Mouse (Mus musculus) gastrocnemius, adult 2 months (tissue): ENCODE measurements around the gene 2210017I01Rik. TPM values are rescaled to one million over a fixed set of nuclear protein-coding genes. Genes with fewer than 3 reads are reported as not detected.

ENCODE experiments used
- DNase-seq: peaks from one replicate; pipeline ENCODE4 v3.0.0; 2022
- H3K27ac ChIP-seq: fragments of 200-600 bp; 2 replicates; pipeline ENCODE4 v1.8.1; 2022; ENCODE audit warnings: mild to moderate bottlenecking
- H3K4me3 ChIP-seq: fragments of 200-600 bp; 2 replicates; pipeline ENCODE4 v1.8.1; 2022; ENCODE audit warnings: mild to moderate bottlenecking, moderate library complexity
- CTCF ChIP-seq: fragments of 200-600 bp; IDR thresholded peaks from 2 replicates; pipeline ENCODE4 v1.8.1; 2022; ENCODE audit warnings: antibody characterized with exemption, mild to moderate bottlenecking, moderate library complexity
- intact Hi-C: fragments of 180-260 bp; cut with DNase I; formaldehyde crosslinking; loops from one replicate; pipeline ENCODE4 v1.15.1; 2025
- long read RNA-seq, 2 experiments: library from polyadenylated mRNA; stranded (forward); transcript quantifications; one replicate each; pipeline ENCODE4 v2.0.0; 2021
- total RNA-seq, 2 experiments: library from RNA; stranded (reverse); gene quantifications; 2 replicates each; pipeline ENCODE4 v1.2.3; 2021

Gene 2210017I01Rik
- total RNA-seq = not detected
- long read RNA-seq, experiment 1 = 0 reads
- long read RNA-seq, experiment 2 = 0 reads

DNA sequence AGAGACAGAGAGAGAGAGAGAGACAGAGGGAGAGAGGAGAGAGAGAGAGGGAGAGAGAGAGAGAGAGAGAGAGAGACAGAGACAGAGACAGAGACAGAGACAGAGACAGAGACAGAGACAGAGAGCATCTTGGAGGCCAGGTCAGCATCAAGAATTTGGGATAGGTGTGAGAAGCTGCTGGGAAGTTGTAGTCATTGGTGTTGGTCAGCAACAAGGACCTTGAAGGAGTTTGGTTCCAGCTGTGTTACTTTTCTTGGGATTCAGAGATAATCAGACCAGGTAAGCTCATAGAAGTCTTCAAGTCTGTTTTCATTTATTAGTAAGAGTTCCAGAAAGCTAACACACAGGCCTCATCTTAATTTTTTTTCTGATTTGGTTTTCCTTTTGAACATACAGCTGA lies at the start of gene 2210017I01Rik:
Gene 2210017I01Rik, minus strand, starts transcription at position 101 of the 400 bp plus-strand sequence.
- intact Hi-C loops = no loop called here
- H3K27ac ChIP-seq = no peak within 1 kb of the TSS
- no peak for DNase-seq
- no peak for TF ChIP-seq CTCF
- no peak within 1 kb of the TSS for H3K4me3 ChIP-seq

DNA sequence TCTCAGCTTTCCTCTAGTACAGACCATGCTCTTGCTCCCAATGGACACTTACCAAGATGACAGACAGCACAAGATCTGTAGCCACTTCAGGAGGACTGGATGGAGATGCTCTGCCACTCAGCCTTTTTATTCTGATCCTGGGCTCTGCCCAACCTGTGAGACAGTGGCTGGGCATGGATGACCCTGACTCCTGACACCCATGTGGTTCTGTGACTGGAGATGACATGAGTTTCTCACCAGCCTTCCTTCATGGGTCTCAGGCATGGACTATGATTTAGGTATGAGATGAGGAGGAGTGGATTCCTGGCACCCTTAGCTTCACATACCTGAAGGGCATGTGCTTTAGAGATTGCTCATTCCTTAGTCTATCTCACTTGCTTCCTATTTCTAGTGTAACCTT lies 49.5 kb upstream of the 2210017I01Rik start, which contains the start of gene Lce1b:
Gene Lce1b, minus strand, starts transcription at position 101 of the 400 bp plus-strand sequence.
- no peak for DNase-seq
- no peak for TF ChIP-seq CTCF
- Histone ChIP-seq H3K4me3 (no peak within 1 kb of the TSS), H3K27ac (no peak within 1 kb of the TSS)
- intact Hi-C loops = no loop called here

DNA sequence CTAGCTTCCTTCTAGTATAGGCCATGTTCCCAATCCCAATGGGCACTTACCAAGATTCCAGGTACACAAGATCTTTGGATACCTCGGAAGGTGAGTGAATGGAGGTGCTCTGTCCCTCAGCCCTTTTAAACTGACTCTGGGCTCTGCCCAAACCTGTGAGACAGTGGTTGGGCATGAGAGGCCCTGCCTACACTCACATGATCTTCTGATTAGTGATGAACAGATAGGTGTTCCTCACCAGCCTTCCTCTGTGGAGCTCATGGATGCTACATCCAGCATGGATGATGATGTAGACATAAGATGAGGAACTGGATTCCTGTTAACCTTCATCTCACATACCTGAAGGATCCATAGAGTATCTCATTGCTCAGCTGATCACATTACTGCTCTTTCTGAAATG lies 40.9 kb upstream of the 2210017I01Rik start, which contains the start of gene Lce1a1:
Gene Lce1a1, minus strand, starts transcription at position 101 of the 400 bp plus-strand sequence.
- no peak for TF ChIP-seq CTCF
- H3K27ac ChIP-seq = no peak within 1 kb of the TSS
- intact Hi-C loops = no loop called here
- no peak within 1 kb of the TSS for H3K4me3 ChIP-seq
- no peak for DNase-seq

DNA sequence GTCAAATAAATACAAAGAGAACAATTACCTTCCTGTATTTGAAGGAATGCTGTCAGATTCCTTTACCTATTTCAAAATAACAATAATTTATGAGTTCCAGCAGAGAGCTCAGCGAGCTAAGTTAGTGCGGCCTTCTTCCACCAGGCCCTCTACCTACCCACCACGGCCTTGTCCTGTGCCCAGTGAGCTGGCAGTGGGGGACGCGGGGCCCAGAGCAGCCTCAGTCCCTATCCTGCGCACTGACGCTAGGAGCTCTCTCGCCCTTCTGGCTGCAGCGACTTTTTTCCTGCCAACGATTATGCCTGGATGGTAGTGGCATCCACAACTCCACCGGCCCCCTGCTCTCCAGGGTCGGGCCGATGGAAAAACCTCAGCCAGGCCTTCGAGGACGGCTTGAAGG lies 32.6 kb upstream of the 2210017I01Rik start:
- intact Hi-C loops = no loop called here
- no peak for TF ChIP-seq CTCF
- DNase-seq = no peak
- H3K4me3 ChIP-seq = no peak overlapping the region
- no peak overlapping the region for H3K27ac ChIP-seq

DNA sequence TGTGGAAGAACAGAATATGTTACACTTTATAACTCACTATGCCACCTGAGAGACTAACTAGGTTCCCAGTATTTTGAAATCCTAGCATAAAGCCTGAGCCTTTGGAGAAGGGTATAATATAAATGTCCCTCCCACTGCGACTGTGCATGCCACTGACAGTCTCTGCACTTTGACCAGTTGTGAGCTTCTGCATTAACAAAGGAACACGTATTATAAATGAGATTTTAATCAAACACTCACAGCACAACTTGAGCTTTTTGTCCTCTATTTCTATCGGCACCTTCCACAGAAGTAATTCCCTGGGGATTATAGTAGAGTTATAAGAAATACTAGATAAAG lies 31.3 kb upstream of the 2210017I01Rik start:
- Histone ChIP-seq H3K27ac (no peak overlapping the region), H3K4me3 (no peak overlapping the region)
- DNase-seq = no peak
- intact Hi-C loops = no loop called here
- no peak for TF ChIP-seq CTCF

DNA sequence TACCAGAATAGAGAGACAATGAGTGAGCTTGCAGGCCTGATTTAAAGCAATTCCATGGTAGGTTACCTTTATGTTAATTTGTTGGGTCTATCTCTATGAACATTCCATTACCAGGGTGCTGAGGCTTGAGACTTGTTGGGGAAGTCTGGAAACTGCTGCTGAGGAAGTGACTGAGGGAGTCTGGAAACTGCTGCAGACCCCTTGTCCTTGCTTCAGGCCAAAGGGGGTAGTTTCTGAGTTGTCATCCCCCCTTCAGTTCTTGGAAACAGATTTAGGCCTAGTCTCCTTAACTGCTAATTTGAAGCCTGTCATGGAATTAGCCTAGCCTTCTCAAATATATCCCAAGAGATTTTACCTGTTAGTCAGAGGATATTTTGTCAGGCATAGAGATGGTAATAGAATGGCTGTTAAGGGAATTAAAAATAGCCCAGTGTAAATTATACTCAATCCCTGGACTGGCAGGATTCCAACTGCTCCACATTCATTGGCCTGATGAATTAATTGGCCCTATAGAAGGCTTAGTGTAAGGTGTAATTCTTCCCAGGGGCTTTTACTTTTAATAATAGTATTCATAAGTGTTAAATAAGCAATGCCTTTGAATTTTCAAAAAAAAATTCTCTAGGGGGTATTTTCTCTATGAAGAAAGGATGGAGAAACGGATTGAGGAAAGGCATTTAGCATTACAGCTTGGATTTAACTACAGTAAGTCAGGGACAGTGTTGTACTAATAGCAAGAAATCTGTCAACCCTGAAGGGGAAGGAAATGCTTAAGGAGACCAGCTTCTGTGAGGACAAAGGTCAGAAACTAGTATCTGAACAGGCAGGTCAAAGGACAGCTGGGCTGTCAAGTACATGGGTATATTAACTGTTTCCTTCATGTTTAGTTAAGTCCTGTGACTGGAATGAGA lies 30.7 kb upstream of the 2210017I01Rik start:
- TF ChIP-seq CTCF = no peak
- intact Hi-C loops = no loop called here
- no peak overlapping the region for H3K4me3 ChIP-seq
- H3K27ac ChIP-seq = no peak overlapping the region
- DNase-seq = no peak

DNA sequence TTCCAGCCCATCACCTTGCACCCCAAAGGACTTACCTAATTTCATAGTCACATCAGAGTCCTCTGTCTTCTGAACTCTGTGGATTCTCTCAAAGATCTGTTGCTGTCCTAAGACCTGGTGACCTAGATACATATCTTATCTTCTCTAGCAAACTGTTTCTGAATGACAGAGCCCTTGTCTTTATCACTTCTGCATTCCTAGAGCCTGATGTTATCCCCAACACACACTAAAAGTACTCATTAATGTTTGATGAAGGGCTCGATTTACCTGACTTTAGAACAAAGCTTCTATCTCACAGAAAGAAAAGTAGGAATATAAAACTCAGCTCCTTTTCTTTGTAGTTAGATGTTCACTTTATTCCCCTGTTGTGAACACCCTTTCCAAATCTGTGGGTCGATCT lies 14.3 kb upstream of the 2210017I01Rik start, which contains the start of gene Lce6a:
Gene Lce6a, minus strand, starts transcription at position 101 of the 400 bp plus-strand sequence.
- intact Hi-C loops = no loop called here
- no peak for DNase-seq
- Histone ChIP-seq H3K4me3 (no peak within 1 kb of the TSS), H3K27ac (no peak within 1 kb of the TSS)
- no peak for TF ChIP-seq CTCF

DNA sequence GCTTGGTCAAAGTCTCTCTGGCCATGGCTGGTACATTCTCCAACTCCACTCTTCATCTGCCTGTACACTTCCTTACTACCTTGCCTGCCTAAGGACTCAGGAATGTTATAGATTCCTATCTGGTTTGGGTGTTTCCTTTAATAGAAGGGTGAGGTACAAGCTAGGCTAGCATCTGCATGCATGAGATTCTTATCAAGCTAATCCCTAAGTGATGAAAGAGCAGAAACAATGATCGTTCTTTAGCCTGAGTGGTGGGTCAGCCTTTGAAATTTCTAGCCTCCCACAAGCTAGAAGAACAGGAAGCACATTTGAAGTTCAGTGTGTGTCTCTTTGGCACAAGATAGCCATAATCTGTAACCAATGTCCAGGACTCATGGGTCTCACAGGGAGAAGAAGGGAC lies 2.5 kb upstream of the 2210017I01Rik start:
- no peak overlapping the region for H3K27ac ChIP-seq
- DNase-seq = no peak
- intact Hi-C loops = no loop called here
- TF ChIP-seq CTCF = no peak
- H3K4me3 ChIP-seq = no peak overlapping the region

DNA sequence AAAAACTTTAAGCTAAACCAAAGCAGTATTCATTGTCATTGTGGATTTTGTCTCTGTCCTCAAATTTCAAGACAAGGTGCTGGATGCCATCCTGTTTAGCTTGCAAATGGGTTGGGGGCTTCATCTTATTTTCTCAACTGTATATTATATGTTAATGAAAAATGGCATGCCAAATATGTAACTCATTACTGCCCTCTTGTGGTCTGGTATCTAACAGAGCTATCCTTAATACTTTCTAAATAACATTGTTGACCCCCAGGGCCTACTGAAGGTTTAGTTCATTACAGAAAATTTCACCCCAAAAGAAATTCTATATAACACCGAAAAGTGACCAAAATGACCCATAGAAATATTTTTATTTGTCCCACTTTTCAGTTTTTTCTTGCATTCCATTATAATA lies 5.1 kb downstream of the 2210017I01Rik start:
- intact Hi-C loops = no loop called here
- Histone ChIP-seq H3K4me3 (no peak overlapping the region), H3K27ac (no peak overlapping the region)
- peak; percentile 39 for TF ChIP-seq CTCF
- DNase-seq = no peak

DNA sequence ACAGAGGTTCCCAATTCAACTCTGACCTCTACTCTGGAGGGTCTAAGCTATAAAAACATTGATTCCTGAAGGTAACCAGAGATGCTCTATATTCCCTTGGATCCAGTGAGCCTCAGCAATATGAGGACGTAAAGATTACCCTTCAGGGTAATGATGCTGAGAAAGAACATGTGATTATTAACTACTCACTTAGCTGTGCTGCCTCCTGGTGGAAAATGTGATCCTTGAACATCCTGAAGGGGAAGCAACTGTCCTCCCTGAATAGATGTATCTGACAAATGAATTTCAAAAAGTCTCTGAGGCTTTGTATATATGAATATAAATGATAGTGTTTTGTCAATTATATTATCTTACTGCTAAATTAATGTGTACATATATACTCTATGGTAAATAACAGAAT lies 6.8 kb downstream of the 2210017I01Rik start:
- no peak for DNase-seq
- intact Hi-C loops = no loop called here
- TF ChIP-seq CTCF = no peak
- no peak overlapping the region for H3K4me3 ChIP-seq
- H3K27ac ChIP-seq = no peak overlapping the region

DNA sequence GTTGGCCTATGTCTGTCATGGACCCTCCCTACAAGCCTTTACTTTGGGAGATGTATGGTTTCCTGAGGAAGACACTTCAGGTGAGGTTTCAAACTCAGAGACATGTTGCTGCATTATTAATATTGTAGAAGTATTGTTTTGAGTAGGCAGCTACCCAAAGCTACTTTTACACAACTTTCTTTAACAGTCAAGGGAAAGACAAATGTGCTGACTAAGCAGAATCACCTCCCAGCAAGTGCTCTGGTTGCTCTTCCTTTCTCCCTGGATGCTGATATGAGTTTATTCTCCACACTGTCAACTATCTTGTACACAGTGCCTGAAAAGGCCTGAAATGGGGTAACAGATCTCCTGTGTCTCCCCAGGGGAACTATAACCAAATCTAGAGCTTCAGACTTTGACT lies 7.3 kb downstream of the 2210017I01Rik start:
- intact Hi-C loops = no loop called here
- no peak for TF ChIP-seq CTCF
- H3K4me3 ChIP-seq = no peak overlapping the region
- no peak for DNase-seq
- no peak overlapping the region for H3K27ac ChIP-seq

DNA sequence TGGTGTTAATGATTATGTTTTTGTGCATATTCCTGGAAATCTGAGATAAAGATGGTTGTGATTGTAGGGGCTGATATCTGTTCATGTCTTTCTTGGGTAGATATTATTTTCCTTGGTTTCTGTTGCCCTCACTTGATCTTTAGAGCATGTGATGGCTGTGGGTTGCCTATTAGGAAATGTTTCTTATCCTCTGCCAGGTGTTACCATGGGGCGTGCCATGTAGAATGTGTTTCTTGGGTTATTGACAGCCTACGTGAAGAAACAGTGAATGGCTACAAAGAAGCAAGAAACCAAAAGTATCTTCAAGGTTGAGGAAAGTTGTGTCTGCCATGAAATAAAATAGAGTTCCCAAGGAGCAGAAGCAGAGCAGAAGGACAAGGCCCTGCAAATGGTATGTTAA lies 8.9 kb downstream of the 2210017I01Rik start:
- Histone ChIP-seq H3K27ac (no peak overlapping the region), H3K4me3 (no peak overlapping the region)
- no peak for DNase-seq
- no peak for TF ChIP-seq CTCF
- intact Hi-C loops = no loop called here

DNA sequence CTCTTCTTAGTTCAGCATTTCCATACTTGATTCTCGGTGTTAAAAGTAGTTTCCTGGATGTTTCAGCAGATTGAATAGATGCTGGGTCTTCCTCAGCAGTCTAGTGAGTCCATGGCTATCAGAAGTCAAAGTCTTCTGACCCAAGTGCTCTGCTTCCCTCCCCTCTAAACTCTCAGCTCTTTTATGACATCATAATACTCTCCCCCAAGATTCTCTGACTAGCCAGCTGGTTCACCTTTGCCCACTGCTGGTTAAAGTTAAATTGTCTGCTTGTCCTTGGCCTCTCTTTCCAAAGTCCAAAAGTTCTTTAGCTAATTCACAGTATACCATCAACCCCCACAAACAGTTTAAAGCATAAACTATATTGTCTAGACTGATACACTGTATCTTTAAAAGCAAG lies 18.4 kb downstream of the 2210017I01Rik start, which contains the start of gene Smcp:
Gene Smcp, minus strand, starts transcription at position 140 of the 400 bp plus-strand sequence.
- intact Hi-C loops = no loop called here

More for the DNA sequence above, 18.4 kb downstream of the 2210017I01Rik start, which contains the start of gene Smcp:
- DNase-seq = no peak
- H3K4me3 ChIP-seq = no peak within 1 kb of the TSS
- TF ChIP-seq CTCF = no peak
- H3K27ac ChIP-seq = no peak within 1 kb of the TSS
